Mouse (Mus musculus) testis, adult 2 months (tissue): ENCODE results near the gene Cep41. TPM values are rescaled to one million over a fixed set of nuclear protein-coding genes. Genes with fewer than 3 reads are reported as not detected.

Experiments
- H3K27ac ChIP-seq: fragments of 200-500 bp; 2 replicates; pipeline ENCODE4 v1.5.1; 2012; ENCODE audit warnings: low read depth, low read length; ENCODE audit not compliant: control insufficient read depth, insufficient read depth
- H3K27me3 ChIP-seq: fragments of 200-500 bp; 2 replicates; pipeline ENCODE4 v1.6.1; 2012; ENCODE audit warnings: mild to moderate bottlenecking, low read length, moderate library complexity; ENCODE audit not compliant: control insufficient read depth, insufficient read depth
- H3K36me3 ChIP-seq: fragments of 200-500 bp; 2 replicates; pipeline ENCODE4 v1.6.1; 2012; ENCODE audit warnings: mild to moderate bottlenecking, low read length; ENCODE audit not compliant: control insufficient read depth, insufficient read depth
- H3K4me1 ChIP-seq: fragments of 200-500 bp; 2 replicates; pipeline ENCODE4 v1.6.1; 2012; ENCODE audit warnings: low read length; ENCODE audit not compliant: control insufficient read depth, insufficient read depth
- H3K4me3 ChIP-seq: fragments of 200-500 bp; 2 replicates; pipeline ENCODE4 v1.5.1; 2012; ENCODE audit warnings: low read depth, mild to moderate bottlenecking, low read length, moderate library complexity, mixed read lengths; ENCODE audit not compliant: control insufficient read depth
- CTCF ChIP-seq: fragments of 200-500 bp; IDR thresholded peaks from 2 replicates; pipeline ENCODE4 v1.5.1; 2012; ENCODE audit warnings: low read depth, mild to moderate bottlenecking, inconsistent platforms, low read length, moderate library complexity; ENCODE audit not compliant: control insufficient read depth, insufficient read depth, insufficient replicate concordance
- POLR2A ChIP-seq: fragments of 200-500 bp; IDR thresholded peaks from 2 replicates; pipeline ENCODE4 v1.6.1; 2012; ENCODE audit warnings: low read depth, mild to moderate bottlenecking, inconsistent platforms, low read length, moderate library complexity; ENCODE audit not compliant: control insufficient read depth
- polyA plus RNA-seq: library from polyadenylated mRNA; depleted of rRNA; stranded (reverse); fragments of >200 nt; gene quantifications from 2 replicates; pipeline ENCODE4 v1.2.3, GENCODE M21; 2012; rRNA removed

Gene Cep41
- 34.5 and 35.4 TPM in 2 replicates for polyA plus RNA-seq

- H3K36me3 ChIP-seq: no peaks in the 10 kb centered on the region
- H3K4me1 ChIP-seq: peaks cover 9% of the 10 kb centered on the region
- peak within 1 kb of the TSS; percentile 98 for H3K4me3 ChIP-seq
- TF ChIP-seq CTCF (no peak), POLR2A (peak; percentile 44; the same call in 1 of the 2 replicates)
- peak within 1 kb of the TSS; percentile 98 for H3K27ac ChIP-seq
- H3K27me3 ChIP-seq: no peaks in the 10 kb centered on the region
Measured at GRCm38 (mm10) chr6:30693350-30693991, at the start of gene Cep41. Gene Cep41 (minus strand): TSS chr6:30693749.

GRCm38 (mm10) chr6:30739177-30739747 is 45.7 kb upstream of the Cep41 start:
- H3K27me3 ChIP-seq: 0 out of 2 replicates have a peak, but pooled peaks cover 3% of the 10 kb centered on the region
- no peak for TF ChIP-seq CTCF
- TF ChIP-seq POLR2A: no peak
- no peaks in the 10 kb centered on the region for H3K36me3 ChIP-seq
- H3K4me1 ChIP-seq: peaks cover 14% of the 10 kb centered on the region
- H3K27ac ChIP-seq: no peak overlapping the region
- no peak overlapping the region for H3K4me3 ChIP-seq

GRCm38 (mm10) chr6:30738464-30739006 is 45.0 kb upstream of the Cep41 start:
- Histone ChIP-seq H3K27ac (no peak overlapping the region), H3K4me1 (peaks cover 14% of the 10 kb centered on the region), H3K27me3 (peaks cover 3% of the 10 kb centered on the region; the same call in 1 of the 2 replicates), H3K4me3 (peak overlapping the region; percentile 70), H3K36me3 (no peaks in the 10 kb centered on the region)
- TF ChIP-seq POLR2A (no peak), CTCF (no peak)

GRCm38 (mm10) chr6:30737548-30738463 is 44.3 kb upstream of the Cep41 start:
- Histone ChIP-seq H3K4me1 (peaks cover 18% of the 10 kb centered on the region), H3K36me3 (no peaks in the 10 kb centered on the region)
- TF ChIP-seq CTCF: no peak
- peak; percentile 43; the same call in 1 of the 2 replicates for TF ChIP-seq POLR2A

GRCm38 (mm10) chr6:30736864-30737547 is 43.5 kb upstream of the Cep41 start:
- Histone ChIP-seq H3K4me3 (peak overlapping the region; percentile 70), H3K36me3 (no peaks in the 10 kb centered on the region), H3K27me3 (peaks cover 3% of the 10 kb centered on the region; the same call in 1 of the 2 replicates), H3K4me1 (peaks cover 20% of the 10 kb centered on the region), H3K27ac (no peak overlapping the region)
- TF ChIP-seq POLR2A (no peak), CTCF (peak; percentile 44; the same call in 1 of the 2 replicates)

More at GRCm38 (mm10) chr6:30737548-30738463, 44.3 kb upstream of the Cep41 start:
- Histone ChIP-seq H3K27ac (no peak overlapping the region), H3K4me3 (peak overlapping the region; percentile 70), H3K27me3 (peaks cover 3% of the 10 kb centered on the region; the same call in 1 of the 2 replicates)

- Histone ChIP-seq H3K36me3 (no peaks in the 10 kb centered on the region), H3K4me3 (no peak overlapping the region)
Measured at GRCm38 (mm10) chr6:30736372-30736762, 42.8 kb upstream of the Cep41 start.

More at GRCm38 (mm10) chr6:30736372-30736762, 42.8 kb upstream of the Cep41 start:
- Histone ChIP-seq H3K4me1 (peaks cover 20% of the 10 kb centered on the region), H3K27me3 (peaks cover 3% of the 10 kb centered on the region; the same call in 1 of the 2 replicates), H3K27ac (no peak overlapping the region)
- TF ChIP-seq POLR2A: no peak
- TF ChIP-seq CTCF: no peak
